Mouse (Mus musculus) heart, embryonic 11.5 days (tissue): ENCODE data around the gene Gm10424. TPM values are rescaled to one million over a fixed set of nuclear protein-coding genes. Genes with fewer than 3 reads are reported as not detected.
"Not testable (repeated sequence)": the region's sequence is repeated elsewhere in the genome, so short reads cannot be mapped to it uniquely, and the experiment has no call there.

ENCODE experiments used
- ATAC-seq: fragments of 200-750 bp; cut with Nextera tagmentation; replicated peaks from 2 replicates; pipeline ENCODE4 v1.8.0; 2017; ENCODE audit warnings: moderate library complexity; ENCODE audit not compliant: insufficient number of reproducible peaks, low FRiP score, low TSS enrichment
- H3K27ac ChIP-seq: fragments of 300-500 bp; sonication (generic); 2 replicates; pipeline ENCODE4 v1.5.1; 2014; ENCODE audit warnings: mild to moderate bottlenecking, low read depth, low read length
- H3K27me3 ChIP-seq: fragments of 300-500 bp; sonication (generic); 2 replicates; pipeline ENCODE4 v1.6.1; 2014; ENCODE audit warnings: mild to moderate bottlenecking, low read length, mixed read lengths; ENCODE audit not compliant: control insufficient read depth, insufficient read depth
- H3K36me3 ChIP-seq: fragments of 300-500 bp; sonication (generic); 2 replicates; pipeline ENCODE4 v1.6.1; 2014; ENCODE audit warnings: mild to moderate bottlenecking, low read length, moderate library complexity, mixed read lengths; ENCODE audit not compliant: control insufficient read depth, insufficient read depth
- H3K4me1 ChIP-seq: fragments of 300-500 bp; sonication (generic); 2 replicates; pipeline ENCODE4 v1.6.1; 2014; ENCODE audit warnings: low read length; ENCODE audit not compliant: control insufficient read depth, insufficient read depth
- H3K4me2 ChIP-seq: fragments of 300-500 bp; sonication (generic); 2 replicates; pipeline ENCODE4 v1.6.1; 2014; ENCODE audit warnings: mild to moderate bottlenecking, moderate library complexity
- H3K4me3 ChIP-seq: fragments of 300-500 bp; sonication (generic); 2 replicates; pipeline ENCODE4 v1.5.1; 2014; ENCODE audit warnings: low read depth, low read length
- H3K9ac ChIP-seq: fragments of 300-500 bp; sonication (generic); 2 replicates; pipeline ENCODE4 v1.6.1; 2014; ENCODE audit warnings: mild to moderate bottlenecking, low read depth, low read length, moderate library complexity
- H3K9me3 ChIP-seq: fragments of 300-500 bp; sonication (generic); replicated peaks from 2 replicates; pipeline ENCODE4 v1.6.1; 2016; ENCODE audit warnings: low read length; ENCODE audit not compliant: control insufficient read depth
- WGBS: fragments of 180-500 bp; shearing (Covaris S2); extraction: QIAGEN DNeasy Blood & Tissue Kit; methylation state at CpG from one replicate; pipeline ENCODE4 v1.1.7; 2014; ENCODE audit not compliant: insufficient replicate concordance; 5-methylcytosine and 5-hydroxymethylcytosine counted together
- polyA plus RNA-seq: library from polyadenylated mRNA; unstranded; fragments of >200 nt; fragmentation: Nextera tagmentation; extraction: Ambion mirVana; gene quantifications from 2 replicates; pipeline ENCODE4 v1.2.1, GENCODE M21; 2014

Gm10424 gene
- polyA plus RNA-seq, result not detected in 2 replicates

DNA sequence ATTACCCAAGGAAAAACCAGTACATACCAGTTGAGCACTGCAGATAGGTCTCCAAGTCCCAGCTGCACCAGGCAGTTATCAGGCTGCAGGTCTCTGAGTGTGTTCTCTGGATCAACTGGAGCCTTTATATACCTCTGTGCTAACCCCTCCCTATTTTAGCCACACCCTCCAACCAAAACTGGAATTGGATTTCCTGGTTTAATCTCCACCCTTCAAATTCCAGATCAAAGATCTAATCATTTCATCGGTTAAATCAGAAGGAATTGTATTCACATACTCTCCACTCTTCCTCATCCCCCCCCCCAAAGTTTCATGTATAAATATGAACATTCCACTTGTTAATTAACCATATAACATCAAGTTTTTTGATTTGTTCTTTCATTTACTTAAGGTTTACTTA, at the start of gene Gm10424:
Gene Gm10424, minus strand, starts transcription at position 101 of the 400 bp plus-strand sequence.
- WGBS, result no CpG with 5 or more reads among the region's 1 CpGs
- H3K36me3 ChIP-seq, H3K4me3 ChIP-seq, H3K4me1 ChIP-seq, H3K4me2 ChIP-seq, H3K9me3 ChIP-seq, H3K27me3 ChIP-seq, ATAC-seq, H3K9ac ChIP-seq, H3K27ac ChIP-seq: not testable (repeated sequence)

DNA sequence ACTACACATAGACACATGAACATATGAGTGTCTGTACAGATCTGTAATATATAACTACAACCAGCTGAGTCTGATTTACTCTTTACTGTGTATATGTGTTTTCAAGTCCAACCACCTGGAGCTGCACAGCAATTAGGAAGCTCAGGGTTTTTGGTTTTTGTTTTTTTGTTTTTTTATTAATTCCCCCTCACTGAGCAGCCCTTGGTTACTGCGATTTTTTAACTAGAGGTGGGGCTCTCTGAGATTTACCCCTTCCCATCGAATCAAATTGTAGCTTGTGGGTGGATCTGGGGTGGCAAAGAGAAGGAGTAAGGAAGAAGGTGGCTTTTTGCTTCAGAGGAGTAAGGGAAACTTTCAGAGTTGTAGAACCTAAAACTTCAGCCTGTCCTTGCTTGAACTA, 33.0 kb upstream of the Gm10424 start, which contains the start of gene Gm3259:
Gene Gm3259, plus strand, starts transcription at position 301 of the 400 bp plus-strand sequence.
- not testable (repeated sequence) for H3K4me1 ChIP-seq, H3K9me3 ChIP-seq, H3K27ac ChIP-seq, H3K9ac ChIP-seq, ATAC-seq, H3K36me3 ChIP-seq, H3K4me2 ChIP-seq, H3K27me3 ChIP-seq, H3K4me3 ChIP-seq
- WGBS, result 43% methylated on average over 2 of the region's 2 CpGs

Other genes with a start within 250 kb of the Gm10424 start
- gene Gm7942, start 165.8 kb downstream of the Gm10424 start, polyA plus RNA-seq, result not detected in 2 replicates
- gene Gm16513, start 90.1 kb downstream of the Gm10424 start, polyA plus RNA-seq, result not detected in 2 replicates
- gene Gm3259, start 33.1 kb upstream of the Gm10424 start, polyA plus RNA-seq, result not detected in 2 replicates
- gene D5Ertd577e, start 184.0 kb upstream of the Gm10424 start, polyA plus RNA-seq, result not detected in 2 replicates
- gene Gm3286, start 238.0 kb upstream of the Gm10424 start, polyA plus RNA-seq, result not detected in 2 replicates